Mouse (Mus musculus): ENCODE measurements at regions not wholly inside any gene's neighbourhood (a gene's known extent, or its start where the extent isn't known, plus 50 kb on each side); places are given as distances from the start of the nearest gene placed in this dataset.

- no peak overlapping the region for H3K4me2 ChIP-seq (ENCODE audit: low read length)
- no peak overlapping the region for H3K27ac ChIP-seq
- 77% methylated on average over 2 of the region's 2 CpGs for WGBS
- TF ChIP-seq CTCF (IDR thresholded peaks at IDR 0.05; ENCODE audit: low read depth): no peak
- no peak overlapping the region for H3K4me3 ChIP-seq (replicated peaks; ENCODE audit: low read depth, low read length)
- H3K4me1 ChIP-seq (replicated peaks; ENCODE audit: insufficient read depth, low read length): no peaks in the 10 kb centered on the region
- H3K36me3 ChIP-seq (ENCODE audit: insufficient read depth, low read length): no peaks in the 10 kb centered on the region
- ATAC-seq (replicated peaks; ENCODE audit: low FRiP score, low read depth) (no peak), DNase-seq (ENCODE audit: low spot score) (peak; percentile 4)
- no peaks in the 10 kb centered on the region for H3K9me3 ChIP-seq (replicated peaks; ENCODE audit: low read length)
- H3K27me3 ChIP-seq (ENCODE audit: insufficient read depth, low read length): no peaks in the 10 kb centered on the region
- H3K9ac ChIP-seq (ENCODE audit: low read depth, low read length): no peak overlapping the region
These were observed 224.8 kb upstream of the Ptchd4 start for GRCm38 (mm10) chr17:42090764-42091452.

DNA sequence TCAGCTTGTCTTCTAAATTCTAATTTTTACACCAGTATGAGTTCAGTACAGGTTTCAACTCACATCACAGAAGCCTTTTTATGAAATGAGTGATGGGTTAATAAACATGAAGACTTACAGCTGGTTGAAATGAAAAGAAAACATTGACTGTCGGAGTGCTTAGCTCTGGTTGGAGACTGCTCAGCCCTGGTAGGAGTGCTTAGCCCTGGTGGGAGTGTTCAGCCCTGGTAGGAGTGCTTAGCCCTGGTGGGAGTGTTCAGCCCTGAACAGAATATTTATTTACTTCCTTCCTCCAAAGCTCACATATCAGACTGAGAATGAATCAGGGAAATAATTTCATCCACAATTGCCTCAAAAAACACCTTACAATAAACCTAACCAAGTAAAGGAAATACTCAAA is 202.1 kb upstream of the Ptchd4 start:
- Histone ChIP-seq H3K9ac (ENCODE audit: low read depth, low read length) (no peak overlapping the region), H3K4me2 (ENCODE audit: low read length) (no peak overlapping the region), H3K27me3 (ENCODE audit: insufficient read depth, low read length) (no peaks in the 10 kb centered on the region), H3K36me3 (ENCODE audit: insufficient read depth, low read length) (no peaks in the 10 kb centered on the region), H3K9me3 (replicated peaks; ENCODE audit: low read length) (no peaks in the 10 kb centered on the region), H3K4me1 (replicated peaks; ENCODE audit: insufficient read depth, low read length) (no peaks in the 10 kb centered on the region), H3K4me3 (replicated peaks; ENCODE audit: low read depth, low read length) (no peak overlapping the region), H3K27ac (no peak overlapping the region)
- DNase-seq (ENCODE audit: low spot score) (peak; percentile 48), ATAC-seq (replicated peaks; ENCODE audit: low FRiP score, low read depth) (peak; percentile 63; the same call in 1 of the 2 replicates)
- TF ChIP-seq CTCF (IDR thresholded peaks at IDR 0.05; ENCODE audit: low read depth): no peak
- WGBS: 27% methylated on average over 1 of the region's 1 CpGs

DNA sequence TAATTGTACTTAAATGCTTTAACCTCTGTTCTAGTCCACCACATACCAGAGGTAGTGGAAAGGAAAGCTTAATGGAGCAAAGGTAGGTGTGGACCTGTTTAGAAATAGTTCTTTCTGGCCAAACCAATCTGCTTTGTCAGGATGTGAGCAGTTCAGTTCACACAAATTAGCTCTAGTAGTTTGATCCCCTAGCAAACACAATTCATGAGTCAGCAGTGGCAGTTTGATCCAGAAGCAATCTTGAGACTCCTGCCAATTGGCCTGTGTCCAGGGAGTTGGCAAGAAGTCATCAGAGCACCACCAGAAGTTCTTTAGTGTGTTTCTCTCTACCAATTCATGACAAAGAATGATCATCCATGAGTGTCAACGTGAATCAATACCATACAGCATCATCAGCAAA is 195.0 kb upstream of the Ptchd4 start:
- DNase-seq (ENCODE audit: low spot score) (no peak), ATAC-seq (replicated peaks; ENCODE audit: low FRiP score, low read depth) (no peak)
- Histone ChIP-seq H3K4me1 (replicated peaks; ENCODE audit: insufficient read depth, low read length) (no peaks in the 10 kb centered on the region), H3K27me3 (ENCODE audit: insufficient read depth, low read length) (no peaks in the 10 kb centered on the region), H3K4me3 (replicated peaks; ENCODE audit: low read depth, low read length) (no peak overlapping the region), H3K9me3 (replicated peaks; ENCODE audit: low read length) (no peaks in the 10 kb centered on the region), H3K27ac (no peak overlapping the region), H3K9ac (ENCODE audit: low read depth, low read length) (no peak overlapping the region), H3K4me2 (ENCODE audit: low read length) (no peak overlapping the region), H3K36me3 (ENCODE audit: insufficient read depth, low read length) (no peaks in the 10 kb centered on the region)
- whole genome bisulfite sequencing: 89% methylated on average over 1 of the region's 1 CpGs
- no peak for TF ChIP-seq CTCF (IDR thresholded peaks at IDR 0.05; ENCODE audit: low read depth)

- no peak; the same call in 1 of the 2 replicates for ATAC-seq (replicated peaks; ENCODE audit: low FRiP score, low read depth)
- no peaks in the 10 kb centered on the region for H3K4me1 ChIP-seq (replicated peaks; ENCODE audit: insufficient read depth, low read length)
- H3K27me3 ChIP-seq (ENCODE audit: insufficient read depth, low read length): no peaks in the 10 kb centered on the region
- no peak for TF ChIP-seq CTCF (IDR thresholded peaks at IDR 0.05; ENCODE audit: low read depth)
- peak; percentile 59 for DNase-seq (ENCODE audit: low spot score)
- H3K4me3 ChIP-seq (replicated peaks; ENCODE audit: low read depth, low read length): no peak overlapping the region
- H3K9ac ChIP-seq (ENCODE audit: low read depth, low read length): no peak overlapping the region
- H3K4me2 ChIP-seq (ENCODE audit: low read length): no peak overlapping the region
- 37% methylated on average over 9 of the region's 9 CpGs for WGBS
- no peaks in the 10 kb centered on the region for H3K36me3 ChIP-seq (ENCODE audit: insufficient read depth, low read length)
- H3K27ac ChIP-seq: no peak overlapping the region
- no peaks in the 10 kb centered on the region for H3K9me3 ChIP-seq (replicated peaks; ENCODE audit: low read length)
These were observed 189.1 kb upstream of the Ptchd4 start for GRCm38 (mm10) chr17:42126488-42127237.

DNA sequence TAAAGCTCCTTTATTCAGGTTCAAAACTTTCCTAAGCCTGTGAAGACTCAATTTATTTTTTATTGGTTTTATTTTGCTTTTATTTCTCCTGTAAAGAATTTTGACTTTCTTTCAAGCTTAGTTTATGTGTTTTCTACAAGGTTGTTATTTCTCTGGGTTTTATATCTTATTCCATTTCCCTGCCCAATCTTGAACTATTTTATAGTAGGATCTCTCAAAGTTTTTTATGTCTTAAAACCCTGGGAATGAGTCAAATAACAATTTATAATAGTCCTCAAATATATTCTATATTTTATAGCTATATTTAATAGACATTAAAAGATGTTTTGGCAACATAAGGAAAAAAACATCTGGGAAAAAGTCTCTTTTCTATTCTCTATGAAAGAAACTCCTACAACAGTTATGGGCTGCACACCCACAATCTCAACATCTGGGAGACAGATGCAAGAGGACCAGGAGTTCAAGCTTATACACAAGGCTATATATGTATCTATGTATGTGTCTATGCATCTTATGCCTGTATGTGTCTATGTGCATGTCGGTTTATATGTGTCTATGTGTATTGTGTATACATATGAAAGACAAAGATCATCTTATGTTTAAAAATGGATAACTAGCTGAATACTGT is 146.2 kb upstream of the Ptchd4 start:
- Histone ChIP-seq H3K4me1 (replicated peaks; ENCODE audit: insufficient read depth, low read length) (no peaks in the 10 kb centered on the region), H3K27ac (no peak overlapping the region), H3K27me3 (ENCODE audit: insufficient read depth, low read length) (no peaks in the 10 kb centered on the region), H3K9ac (ENCODE audit: low read depth, low read length) (no peak overlapping the region), H3K9me3 (replicated peaks; ENCODE audit: low read length) (no peaks in the 10 kb centered on the region), H3K36me3 (ENCODE audit: insufficient read depth, low read length) (no peaks in the 10 kb centered on the region), H3K4me2 (ENCODE audit: low read length) (no peak overlapping the region), H3K4me3 (replicated peaks; ENCODE audit: low read depth, low read length) (no peak overlapping the region)
- DNase-seq (ENCODE audit: low spot score) (no peak), ATAC-seq (replicated peaks; ENCODE audit: low FRiP score, low read depth) (no peak)
- WGBS: 92% methylated on average over 1 of the region's 1 CpGs
- TF ChIP-seq CTCF (IDR thresholded peaks at IDR 0.05; ENCODE audit: low read depth): no peak

DNA sequence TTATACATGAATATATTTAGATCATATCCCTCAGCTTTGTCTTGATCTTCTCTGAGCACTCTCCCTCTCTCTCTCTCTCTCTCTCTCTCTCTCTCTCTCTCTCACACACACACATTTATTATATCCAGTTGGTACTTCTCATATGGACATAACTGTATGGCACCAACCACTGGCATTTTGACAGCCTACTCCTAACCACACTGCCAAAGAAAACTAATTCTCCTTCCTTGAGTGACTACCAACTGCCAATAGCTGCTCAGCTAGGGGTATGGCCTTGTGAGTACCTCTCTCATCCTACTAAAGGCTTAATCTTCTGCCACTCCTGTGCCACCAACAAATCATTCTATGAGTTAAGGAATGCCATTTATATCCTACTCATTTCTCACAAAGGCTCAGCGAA is 127.2 kb upstream of the Ptchd4 start:
- ATAC-seq (replicated peaks; ENCODE audit: low FRiP score, low read depth): no peak
- Histone ChIP-seq H3K27ac (no peak overlapping the region), H3K4me3 (replicated peaks; ENCODE audit: low read depth, low read length) (no peak overlapping the region), H3K4me1 (replicated peaks; ENCODE audit: insufficient read depth, low read length) (no peaks in the 10 kb centered on the region), H3K27me3 (ENCODE audit: insufficient read depth, low read length) (no peaks in the 10 kb centered on the region), H3K4me2 (ENCODE audit: low read length) (no peak overlapping the region), H3K9ac (ENCODE audit: low read depth, low read length) (no peak overlapping the region), H3K9me3 (replicated peaks; ENCODE audit: low read length) (no peaks in the 10 kb centered on the region), H3K36me3 (ENCODE audit: insufficient read depth, low read length) (no peaks in the 10 kb centered on the region)
- no peak for TF ChIP-seq CTCF (IDR thresholded peaks at IDR 0.05; ENCODE audit: low read depth)
- no peak for DNase-seq (ENCODE audit: low spot score)
- WGBS: 94% methylated on average over 1 of the region's 1 CpGs

All from kidney, postnatal 0 days (tissue).